Mouse (Mus musculus): ENCODE results near the gene Kcna2.

GRCm38 (mm10) chr3:107065510-107066095 lies 35.3 kb upstream of the Kcna2 start:
- TF ChIP-seq POLR2A (IDR thresholded peaks at IDR 0.05; ENCODE audit: borderline replicate concordance, extremely low read depth, insufficient read depth, insufficient read length, poor library complexity, severe bottlenecking) (no peak), CTCF (IDR thresholded peaks at IDR 0.05; ENCODE audit: borderline replicate concordance, extremely low read depth, insufficient read depth, insufficient read length) (no peak)

Data from brain, embryonic 14.5 days (tissue).